Mouse (Mus musculus) urinary bladder, postnatal 14 days (tissue): ENCODE data around the gene Park7.
A peak's percentile ranks its signal among the peaks of the same experiment; 100 is the strongest.
"Not testable (repeated sequence)": the region's sequence is repeated elsewhere in the genome, so short reads cannot be mapped to it uniquely, and the experiment has no call there.

Experiments used
- DNase-seq: peaks from one replicate; pipeline ENCODE4 v3.0.0; 2021; ENCODE audit warnings: low spot score

Park7 gene

DNA sequence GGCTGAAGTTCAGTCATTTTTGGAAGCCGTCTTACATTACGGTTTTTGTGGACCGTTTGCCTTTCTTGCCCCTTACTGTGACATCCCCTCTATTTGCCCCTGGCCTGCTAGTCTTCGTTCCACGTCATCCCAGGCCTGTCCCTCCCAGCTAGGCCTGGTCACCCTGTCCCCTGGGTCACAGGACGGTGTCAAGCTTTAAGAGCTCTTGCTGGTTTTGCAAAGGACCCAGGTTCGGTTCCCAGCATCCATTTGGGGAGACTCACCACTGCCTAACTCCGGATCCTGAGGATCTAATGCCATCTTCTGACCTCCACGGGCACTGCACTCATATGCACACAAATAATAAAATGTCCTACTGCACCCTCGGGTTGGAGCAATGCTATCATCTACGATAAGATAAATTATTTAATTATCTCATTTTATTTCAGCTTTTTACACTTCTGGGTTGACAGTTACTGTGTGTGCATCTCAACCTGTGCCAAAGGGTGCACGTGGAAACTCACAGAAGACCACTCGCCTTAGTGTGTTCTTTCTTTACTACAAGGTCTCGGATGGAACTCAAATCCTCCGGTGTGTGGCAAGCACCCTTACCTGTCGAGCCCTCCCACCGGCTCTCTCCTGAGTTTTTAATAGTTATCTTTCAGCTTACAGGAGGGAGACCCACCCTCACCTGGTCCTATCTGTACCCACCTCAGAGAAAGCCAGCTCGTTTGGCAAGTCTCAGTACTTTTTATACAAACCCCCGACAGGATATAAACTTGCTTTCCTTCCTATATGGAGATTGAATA is 3.9 kb downstream of the Park7 start:
- DNase-seq: no peak

DNA sequence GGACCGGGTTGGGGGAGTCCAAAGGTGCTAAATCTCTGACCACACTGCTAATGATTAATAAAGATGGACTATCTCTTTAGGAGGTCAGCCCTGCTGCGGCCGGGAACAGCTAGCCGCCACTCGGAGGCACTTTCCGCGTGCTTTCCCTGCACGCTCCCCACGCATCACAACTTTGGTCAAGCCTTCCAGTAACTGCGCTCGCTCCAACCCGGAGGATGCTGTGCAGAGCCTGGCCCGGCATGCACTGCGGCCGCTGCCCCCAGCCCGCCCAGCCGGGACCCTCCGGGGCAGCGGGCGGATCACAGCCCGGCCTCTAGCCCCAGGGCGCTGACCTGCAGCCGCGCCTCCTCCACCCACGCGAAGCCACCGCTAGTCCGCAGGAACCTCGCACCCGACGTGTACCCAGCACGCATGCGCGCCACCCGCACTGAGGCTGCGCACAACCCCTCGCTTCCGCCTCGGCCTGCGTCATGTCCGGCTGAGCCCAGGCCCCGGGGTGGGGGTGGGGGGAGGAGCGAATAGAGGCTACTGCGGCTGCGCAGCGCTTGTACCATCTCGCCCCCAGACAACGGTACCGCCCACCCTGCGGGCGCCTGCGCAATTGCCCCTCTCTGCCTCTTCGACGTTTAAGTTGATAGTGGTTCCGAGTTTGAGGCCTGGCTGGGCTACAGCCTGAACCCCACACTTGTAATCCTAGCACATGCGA is 4.6 kb downstream of the Park7 start:
- DNase-seq: peak; percentile 98

DNA sequence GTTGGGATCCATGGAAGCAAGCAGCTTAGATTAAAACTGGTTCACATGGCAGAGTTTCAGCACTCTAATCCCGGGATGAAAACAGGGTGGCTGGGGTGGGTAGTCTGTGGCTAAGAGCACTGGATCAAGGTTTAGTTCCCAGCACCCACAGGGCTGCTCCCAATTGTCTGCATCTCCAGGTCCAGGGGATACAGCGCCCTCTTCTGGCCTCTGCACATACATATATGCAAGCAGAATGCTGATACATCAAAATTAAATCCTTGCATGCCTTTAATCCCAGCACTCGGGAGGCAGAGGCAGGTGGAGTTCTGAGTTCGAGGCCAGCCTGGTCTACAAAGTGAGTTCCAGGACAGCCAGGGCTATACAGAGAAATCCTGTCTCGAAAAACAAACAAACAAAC is 5.7 kb downstream of the Park7 start:
- not testable (repeated sequence) for DNase-seq

DNA sequence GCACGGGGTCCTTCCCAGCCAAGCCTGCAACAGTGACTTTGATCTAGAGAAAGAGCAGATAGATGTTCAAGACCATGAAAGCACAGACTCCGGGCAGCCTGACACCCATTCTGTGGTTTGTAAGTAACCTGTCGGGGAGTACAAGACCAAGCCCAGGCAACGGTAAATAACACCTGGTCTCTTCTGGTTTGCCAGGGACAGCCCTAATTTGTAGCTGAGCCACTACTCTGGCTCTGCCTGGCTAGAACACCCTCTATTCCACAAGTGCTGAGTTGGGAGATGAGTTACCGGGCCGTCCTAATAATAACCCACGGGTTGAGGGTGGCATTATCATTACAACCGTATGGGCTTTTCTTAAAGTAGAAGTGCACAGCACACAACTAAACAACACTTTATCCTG is 7.1 kb downstream of the Park7 start:
- no peak for DNase-seq

DNA sequence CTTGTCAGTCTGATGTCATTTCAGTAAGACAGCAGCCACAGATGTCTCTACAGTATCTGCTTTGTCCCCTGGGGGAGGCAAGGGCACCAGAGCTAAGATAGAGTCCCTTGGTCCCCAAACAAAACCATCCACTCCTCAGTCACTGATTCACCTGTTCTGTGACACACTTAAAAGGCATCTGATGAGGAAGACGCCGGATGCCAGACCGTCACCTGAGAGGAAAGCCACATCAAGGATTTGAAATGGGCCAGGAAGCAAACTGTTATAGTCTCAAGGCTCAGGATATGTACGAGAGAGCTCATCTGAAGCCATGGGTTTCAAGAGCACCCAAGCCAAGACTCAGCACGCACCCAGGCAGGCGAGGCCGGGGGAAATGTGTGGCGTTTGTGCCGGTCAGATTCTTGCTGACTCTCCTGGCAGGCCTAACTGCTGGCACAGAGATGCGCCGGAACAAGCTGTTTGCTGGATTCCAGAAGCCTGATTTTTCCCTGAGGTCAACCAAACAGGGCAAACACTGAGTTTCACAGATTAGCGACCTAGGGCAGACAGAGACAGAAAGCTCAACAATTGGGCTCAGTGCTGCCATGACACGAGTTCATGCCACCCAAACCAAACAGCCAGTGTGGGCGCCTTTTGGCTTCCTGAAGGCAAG is 11.0 kb downstream of the Park7 start:
- no peak for DNase-seq

DNA sequence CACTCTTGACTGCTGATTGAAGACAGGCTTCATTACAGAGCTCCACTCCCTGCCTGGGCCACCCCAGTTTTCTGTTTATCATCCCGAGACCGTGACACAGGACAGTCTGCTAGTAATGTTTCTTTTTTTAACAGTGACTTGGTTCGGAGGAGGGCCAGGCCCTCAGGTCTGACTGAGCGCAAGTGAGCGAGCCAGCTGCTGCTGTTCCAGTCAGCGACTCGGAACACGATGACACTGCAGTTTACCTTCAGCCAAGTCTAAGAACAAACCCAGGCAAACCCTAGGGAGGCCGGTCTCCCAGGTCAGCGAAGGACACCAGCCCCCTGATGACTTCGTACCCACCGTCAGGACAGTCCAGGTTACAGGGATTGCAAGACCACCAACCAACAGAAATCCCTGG is 12.2 kb downstream of the Park7 start:
- DNase-seq: no peak

DNA sequence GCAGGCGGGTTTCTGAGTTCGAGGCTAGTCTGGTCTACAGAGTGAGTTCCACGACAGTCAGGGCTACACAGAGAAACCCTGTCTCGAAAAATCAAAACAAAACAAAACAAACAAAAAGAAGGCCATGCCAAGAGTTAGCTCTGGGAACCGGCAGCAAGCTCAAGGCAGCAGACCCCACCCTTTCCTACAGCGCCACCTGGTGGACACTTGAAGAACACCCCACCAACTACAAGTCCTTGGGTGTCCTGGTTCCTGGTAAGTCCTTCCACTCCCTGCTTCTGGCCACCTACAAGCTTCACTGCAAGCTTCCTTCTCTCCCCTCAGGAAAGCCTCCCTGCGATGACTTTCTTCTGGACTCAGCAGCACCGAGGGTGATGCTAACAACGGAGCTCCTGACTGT is 12.6 kb downstream of the Park7 start:
- DNase-seq: peak; percentile 77

DNA sequence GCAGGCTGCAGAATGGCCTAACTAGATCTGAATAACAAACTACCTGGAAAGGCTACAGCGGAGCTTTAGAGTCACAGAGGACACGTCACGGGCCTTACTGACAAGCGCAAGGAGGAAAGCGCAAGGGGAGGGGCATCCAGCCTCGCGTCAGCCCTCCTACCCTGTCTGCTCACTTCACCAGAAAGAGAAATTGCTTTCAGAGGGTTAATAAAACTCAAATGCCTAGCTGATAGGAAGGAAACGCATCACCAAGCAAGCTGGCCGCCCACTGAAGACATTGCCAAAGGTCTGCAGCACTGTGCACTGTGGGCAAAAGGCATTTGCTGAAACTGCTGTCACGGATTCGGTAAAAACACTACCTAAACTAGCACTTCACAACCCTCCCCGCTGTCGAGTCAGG is 13.8 kb downstream of the Park7 start:
- DNase-seq: no peak

DNA sequence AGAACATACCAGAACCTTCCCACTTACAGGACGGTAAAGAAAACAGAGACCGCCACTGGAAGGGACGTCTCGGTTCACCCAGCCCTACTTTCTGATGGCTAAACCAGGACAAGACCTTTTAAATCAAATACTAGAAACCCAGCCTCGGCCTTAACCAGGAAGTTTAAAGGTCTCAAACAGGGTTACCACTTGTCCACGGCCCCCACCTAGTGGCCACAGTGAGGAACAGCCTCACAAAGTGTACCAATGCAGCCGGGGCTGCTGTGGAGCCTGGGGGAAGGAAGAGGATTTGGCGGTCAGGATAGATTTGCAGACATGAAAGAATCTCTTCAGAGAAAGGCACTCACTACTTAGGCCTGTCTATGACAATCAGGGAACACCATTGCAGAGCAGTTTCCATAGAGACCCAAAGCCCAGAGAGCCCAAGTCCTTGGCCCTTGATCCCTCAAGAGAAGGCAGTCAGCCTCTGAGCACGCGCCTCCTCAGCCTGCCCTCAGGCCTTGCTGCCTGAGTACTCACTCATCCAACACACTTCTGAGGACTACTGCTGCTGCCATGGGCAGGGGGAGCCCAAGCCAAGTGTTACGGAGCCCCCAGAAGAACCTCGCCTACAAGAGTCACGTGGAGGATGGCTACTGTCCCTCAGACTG is 15.4 kb downstream of the Park7 start:
- DNase-seq: peak; percentile 70

DNA sequence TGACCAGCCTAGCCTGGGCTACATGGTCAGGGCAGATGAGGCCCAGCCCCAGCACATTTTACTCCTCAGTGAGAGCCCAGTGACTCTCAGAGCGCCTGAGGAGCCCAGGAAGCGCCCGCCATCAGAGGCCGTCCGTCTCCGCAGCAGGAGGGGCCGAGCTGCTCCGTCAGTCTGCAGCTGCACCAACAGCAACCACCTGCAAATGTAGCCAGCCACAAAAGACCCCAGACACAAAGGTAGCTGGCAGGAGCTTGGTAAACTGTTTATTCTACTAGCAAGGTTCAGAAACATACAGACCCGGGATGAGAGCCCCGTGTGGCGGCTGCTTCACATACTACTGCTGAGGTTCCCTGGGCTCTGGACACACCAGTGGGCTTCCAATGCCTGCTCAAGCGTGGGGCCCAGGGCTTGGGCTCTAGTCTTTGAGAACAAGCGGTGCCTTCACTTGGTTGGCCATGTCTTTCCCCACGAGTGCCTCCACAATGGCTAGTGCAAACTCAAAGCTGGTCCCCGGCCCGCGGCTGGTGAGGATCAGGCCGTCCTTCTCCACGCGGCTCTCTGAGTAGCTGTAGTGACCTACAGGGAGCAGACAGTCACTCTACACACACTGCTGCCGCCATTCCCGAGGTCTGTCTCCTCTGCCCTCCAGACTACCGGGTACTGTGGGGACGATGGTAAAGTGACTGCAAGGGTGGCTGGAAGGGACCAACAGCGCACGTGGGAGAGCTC is 17.2 kb downstream of the Park7 start:
- DNase-seq: no peak

DNA sequence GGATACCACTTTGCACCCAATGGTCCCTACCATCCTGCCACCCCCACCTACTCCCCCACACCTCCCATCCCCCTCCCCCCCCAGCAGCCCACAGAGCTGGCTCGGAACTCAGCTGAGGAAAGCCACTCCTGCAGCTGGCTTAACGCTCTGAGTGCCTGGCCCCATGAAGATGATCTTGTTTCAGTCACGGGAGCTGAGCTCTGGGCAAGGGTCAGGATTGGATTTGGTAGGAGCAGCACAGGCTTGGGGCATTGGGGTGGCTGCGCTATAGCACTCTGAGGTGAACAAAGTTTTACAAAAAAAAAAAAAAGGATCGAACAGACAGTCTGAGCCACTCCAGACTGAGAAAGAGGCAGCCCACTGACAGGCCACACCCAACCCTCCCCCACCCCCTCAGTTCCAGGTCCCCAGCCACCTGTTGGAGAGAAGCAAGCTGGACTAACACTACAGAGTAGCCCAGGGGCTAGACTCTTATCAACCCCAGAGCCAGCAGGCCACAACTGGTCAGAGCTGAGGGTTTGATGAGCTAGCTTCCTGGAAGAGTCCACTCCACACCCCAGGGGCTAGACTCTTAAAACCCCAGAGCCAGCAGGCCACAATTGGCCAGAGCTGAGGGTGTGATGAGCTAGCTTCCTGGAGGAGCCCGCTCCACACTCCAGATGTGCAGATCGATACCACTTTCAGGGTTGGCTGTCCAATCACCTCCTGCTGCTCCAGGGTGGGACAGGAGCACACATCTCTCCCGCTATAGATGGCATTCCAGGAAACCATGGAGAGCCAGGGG is 19.3 kb downstream of the Park7 start:
- DNase-seq: no peak

DNA sequence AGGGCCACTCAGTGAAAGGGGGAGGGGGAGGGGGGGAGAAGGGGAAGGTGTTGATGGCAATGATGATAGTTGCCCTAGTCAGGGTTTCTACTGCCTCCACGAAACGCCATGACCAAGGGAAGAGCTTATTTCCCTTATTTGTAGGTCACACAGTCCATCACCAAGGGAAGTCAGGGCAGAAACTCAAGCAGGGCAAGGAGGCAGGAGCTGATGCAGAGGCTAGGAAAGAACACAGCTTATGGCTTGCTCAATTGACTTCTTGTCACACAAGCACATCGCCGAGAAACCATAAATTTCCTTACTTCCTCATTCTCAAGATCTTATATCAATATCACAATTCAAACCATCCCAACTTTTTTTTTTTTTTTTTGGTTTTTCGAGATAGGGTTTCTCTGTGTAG is 22.9 kb downstream of the Park7 start:
- DNase-seq: no peak

DNA sequence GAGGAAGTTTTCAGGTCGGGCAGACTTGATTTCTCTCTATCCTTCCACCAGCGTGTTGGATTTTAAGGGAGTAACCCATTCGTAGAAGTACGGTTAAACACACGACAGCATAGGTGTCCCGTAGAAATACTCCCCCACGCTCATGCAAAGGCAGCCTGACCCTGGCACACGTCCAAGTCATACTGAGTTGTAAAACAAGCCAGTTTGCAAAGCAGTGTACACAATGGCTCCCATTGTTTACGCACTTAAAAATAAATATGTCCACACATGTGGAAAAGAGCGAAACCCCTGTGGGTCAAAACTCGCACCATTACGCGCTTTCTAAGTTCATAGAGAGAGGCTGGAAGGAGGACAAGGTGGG is 24.3 kb downstream of the Park7 start:
- peak; percentile 79 for DNase-seq

DNA sequence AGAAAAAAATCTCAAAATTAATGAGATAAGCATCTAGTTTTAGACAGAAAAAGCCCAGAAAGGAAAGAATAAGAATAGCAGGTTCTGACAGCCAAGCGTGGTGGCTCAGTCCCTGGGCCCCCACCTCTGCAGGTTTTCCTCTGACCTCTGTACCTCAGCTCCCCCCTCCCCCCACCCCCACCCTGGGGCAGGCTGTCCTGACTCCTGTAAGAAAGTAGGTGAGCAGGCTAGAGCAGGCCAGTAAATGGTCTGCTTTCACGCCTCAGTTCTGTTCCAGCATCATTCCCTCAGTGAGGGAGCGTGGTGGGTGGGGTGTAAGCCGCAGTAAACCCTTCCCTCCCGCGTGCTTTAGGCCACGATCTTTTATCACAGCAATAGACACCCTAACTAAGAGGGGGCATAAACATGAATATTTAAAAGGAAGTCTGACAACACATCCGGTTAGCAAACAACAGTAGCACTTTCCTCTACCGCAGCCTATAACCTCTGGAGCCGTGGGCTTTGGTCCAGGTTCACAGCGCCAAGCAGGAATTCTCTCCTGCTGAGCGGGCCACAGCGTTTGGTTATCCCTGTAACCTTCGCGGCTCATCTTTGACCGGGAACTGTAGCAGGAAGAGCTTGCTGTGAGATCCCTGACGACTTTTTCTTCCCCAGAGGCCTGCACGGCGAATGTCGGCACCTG is 24.8 kb downstream of the Park7 start:
- DNase-seq: no peak

DNA sequence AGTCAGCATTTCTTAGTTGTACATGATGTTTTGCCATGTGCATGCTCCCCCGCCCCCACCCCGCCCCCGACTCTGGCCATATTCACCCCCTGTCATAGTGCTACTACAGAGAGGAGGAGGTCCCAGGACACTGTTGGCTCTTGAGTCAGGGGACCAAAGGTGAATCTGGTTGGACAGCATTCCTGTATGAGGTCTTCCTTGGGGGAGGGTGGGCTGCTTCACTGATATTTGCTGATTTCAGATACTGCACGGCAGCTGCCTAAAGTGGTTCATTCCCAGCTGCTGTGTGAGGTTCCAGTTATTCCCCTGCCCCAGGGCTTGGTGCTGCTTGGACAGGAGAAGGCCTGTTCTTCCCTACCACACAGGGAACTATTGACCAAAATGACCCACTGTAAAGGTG is 25.7 kb downstream of the Park7 start:
- DNase-seq: no peak

DNA sequence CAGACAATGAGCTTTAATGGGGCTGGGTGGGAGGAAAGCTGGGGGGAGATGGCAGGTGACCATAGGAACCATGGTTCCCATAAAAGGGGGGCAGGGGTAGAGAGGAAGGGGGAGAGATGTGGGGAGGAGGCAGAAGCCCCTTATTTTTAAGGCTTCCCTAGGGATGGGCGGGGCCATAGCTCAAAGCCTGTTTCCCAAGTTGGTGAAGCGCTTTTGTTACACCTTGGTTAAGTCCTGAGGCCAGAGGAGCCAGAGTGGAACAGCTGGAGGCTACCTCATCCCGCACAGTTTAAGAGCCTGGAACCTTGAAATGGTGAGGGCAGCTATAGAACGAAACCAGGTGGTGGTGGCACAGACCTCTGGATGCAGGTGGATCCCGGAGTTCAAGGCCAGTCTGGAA is 26.3 kb downstream of the Park7 start:
- DNase-seq: no peak

DNA sequence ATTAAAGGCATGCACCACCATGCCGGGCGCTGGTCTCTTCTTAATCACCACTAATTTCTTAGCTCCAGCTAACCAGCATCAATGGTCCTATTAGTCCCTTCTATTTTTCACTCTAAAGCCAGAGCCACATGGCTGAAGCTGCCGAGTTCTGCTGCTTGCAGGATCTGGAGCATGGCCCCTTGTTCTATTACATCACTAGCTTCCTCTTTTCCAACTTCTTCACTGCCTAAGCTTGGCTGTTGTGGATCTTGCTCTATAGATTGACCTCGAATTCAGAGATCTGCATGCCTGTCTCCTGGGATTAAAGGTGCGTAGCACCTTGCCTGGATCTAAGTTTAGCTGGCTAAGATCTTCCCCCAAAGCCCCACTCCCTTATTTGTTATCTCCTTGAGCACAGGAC is 31.6 kb downstream of the Park7 start:
- DNase-seq: no peak

DNA sequence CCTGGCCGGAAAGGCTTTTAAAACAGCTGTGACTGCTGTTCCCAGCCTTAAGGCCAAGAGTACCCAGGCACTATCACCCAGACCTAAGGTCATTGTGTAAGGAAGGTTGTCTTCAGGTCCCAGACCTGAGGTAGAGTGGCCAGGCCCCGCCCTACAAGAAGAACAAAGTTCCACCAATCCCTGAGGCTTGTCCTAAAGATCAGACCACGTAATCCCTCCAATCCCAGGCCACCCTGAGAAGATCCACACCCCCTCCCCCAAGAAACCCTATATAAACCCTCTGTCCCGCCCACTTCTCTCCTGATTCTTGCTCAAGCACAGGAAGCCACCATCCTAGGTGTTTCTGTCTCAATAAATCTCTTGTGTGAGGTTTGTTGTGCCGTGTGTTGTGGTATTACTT is 33.9 kb downstream of the Park7 start:
- DNase-seq: no peak

DNA sequence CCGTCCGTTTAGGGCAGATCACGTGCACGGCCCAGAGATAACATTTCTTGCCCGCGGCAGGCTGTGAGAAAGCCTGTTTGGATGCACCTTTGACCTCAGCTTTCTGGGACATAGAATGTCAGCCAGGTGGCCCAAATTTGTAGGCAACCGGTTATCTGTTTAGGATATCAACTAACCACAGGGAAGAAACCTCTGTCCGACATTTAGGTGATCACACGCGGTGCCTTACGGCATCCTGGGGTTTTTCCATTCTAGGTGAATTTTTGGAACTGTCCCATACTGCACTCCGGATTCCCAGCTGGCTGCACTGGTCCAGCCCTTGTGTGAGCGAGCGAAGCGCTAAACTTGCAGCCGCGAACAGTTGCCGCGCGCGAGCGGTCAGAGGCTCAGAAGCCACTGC is 34.6 kb downstream of the Park7 start:
- DNase-seq: no peak

DNA sequence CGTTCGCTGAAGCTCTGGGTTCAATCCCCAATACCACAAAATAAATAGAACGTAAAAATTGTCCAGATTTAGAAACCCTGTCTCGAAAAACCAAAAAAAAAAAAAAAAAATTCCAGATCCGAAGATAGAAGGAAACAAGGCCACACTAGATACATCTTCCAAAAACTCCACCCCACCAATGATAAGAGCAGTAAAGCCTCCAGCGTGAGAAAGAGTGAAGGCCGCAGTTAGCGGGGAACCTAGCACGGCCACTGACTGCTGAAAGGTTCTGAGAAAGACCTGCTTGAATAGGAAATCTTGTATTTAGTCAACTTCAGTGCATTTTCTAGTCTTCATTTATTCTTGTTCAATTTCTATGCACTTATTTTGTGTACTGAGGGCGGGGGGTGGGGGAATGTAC is 38.8 kb downstream of the Park7 start:
- no peak for DNase-seq

DNA sequence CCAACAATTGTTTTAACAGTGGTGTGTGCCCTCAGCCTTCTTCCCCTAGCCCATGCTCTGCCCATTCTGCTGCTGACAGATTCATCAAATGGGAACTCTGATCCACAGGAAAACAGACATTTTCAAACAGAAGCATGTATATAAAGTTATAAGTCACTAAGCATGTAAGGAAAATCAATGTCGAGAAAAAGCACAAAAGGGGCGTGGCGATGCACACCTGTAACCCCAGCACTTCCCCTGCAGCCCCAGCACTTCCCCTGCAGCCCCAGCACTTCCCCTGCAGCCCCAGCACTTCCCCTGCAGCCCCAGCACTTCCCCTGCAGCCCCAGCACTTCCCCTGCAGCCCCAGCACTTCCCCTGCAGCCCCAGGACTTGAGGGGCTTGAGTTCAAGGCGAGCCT is 39.8 kb downstream of the Park7 start:
- DNase-seq: not testable (repeated sequence)
